Mouse (Mus musculus): ENCODE data around the gene Gm26620. TPM values are rescaled to one million over a fixed set of nuclear protein-coding genes. Genes with fewer than 3 reads are reported as not detected.
A peak's percentile ranks its signal among the peaks of the same experiment; 100 is the strongest.

The Gm26620 gene
- polyA plus RNA-seq, 1 experiment from 2014 or later: 0.28 TPM

DNA sequence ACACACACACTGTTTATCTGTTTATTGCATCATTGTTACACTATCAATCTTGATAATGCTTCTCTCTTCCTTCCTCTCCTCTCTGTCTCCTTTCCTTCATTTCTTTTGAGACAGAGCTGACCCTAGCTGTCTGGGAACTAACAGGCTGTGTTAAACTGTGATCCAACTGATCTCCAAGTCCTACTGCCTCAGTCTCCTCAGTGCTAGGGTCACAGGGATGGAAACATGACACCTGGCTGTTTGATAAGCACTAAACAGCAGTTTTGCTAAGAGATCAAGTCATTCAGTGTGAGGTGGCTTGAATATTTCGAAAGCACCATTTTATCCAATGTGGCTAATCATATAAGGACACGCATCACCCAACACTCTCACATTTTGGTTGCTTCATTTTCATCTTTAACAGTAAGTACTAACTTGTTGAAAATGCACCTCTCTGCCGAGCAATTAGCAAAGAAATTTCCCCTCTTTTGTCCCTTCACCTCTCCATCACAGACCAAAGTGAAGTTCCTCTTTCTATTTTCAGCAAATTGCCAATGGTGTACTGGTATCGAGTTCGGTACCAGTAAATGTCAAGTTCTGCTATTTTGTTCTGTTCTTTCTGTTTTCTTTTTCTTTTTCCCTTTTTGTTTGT, 11.9 kb downstream of the Gm26620 start:
- Histone ChIP-seq H3K27me3 (peaks cover 17% of the 10 kb centered on the region), H3K9ac (replicated peaks) (no peak overlapping the region), H3K27ac (no peak overlapping the region), H3K4me1 (replicated peaks) (no peaks in the 10 kb centered on the region), H3K9me3 (no peaks in the 10 kb centered on the region), H3K4me2 (no peak overlapping the region), H3K36me3 (no peaks in the 10 kb centered on the region), H3K4me3 (replicated peaks) (no peak overlapping the region)
- 82% methylated on average over 5 of the region's 5 CpGs for WGBS
- no peak for ATAC-seq (ENCODE audit: insufficient number of reproducible peaks, insufficient read depth, low FRiP score, low TSS enrichment, low read depth)

DNA sequence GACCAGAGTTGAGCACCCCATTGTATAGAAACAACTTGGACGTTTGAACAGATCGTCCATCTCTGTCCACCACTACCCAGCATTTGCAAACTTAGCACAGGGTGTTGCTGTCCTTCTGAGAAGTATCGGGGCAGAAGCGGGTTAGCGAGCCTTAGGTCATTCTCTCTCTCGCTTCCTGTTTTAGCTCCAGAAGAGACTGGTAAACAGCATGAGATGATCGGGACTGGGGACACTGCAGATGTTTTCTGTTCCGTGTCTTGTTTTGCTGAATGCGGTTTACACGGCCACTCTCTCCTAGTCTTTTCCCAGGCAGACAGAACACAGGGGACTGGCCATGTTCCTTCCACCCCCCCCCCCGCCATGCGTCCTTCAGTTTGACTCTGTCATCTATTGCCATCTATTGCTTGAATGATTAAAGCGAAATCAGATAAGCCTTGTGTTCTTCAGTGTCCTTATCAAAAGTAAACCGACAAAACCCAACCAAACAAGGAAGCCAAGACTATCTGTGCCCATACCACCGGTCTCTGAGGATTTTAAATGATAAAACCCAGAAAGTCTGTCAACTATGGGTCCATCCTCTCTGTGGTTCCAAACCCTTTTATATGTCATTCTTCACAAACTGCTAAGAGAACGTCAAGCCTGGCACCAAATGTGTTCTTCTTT, 13.7 kb downstream of the Gm26620 start:
- Histone ChIP-seq H3K9ac (replicated peaks) (no peak overlapping the region), H3K4me2 (no peak overlapping the region), H3K27me3 (peaks cover 23% of the 10 kb centered on the region), H3K4me3 (replicated peaks) (no peak overlapping the region), H3K9me3 (no peaks in the 10 kb centered on the region), H3K4me1 (replicated peaks) (no peaks in the 10 kb centered on the region), H3K27ac (no peak overlapping the region), H3K36me3 (no peaks in the 10 kb centered on the region)
- no peak for ATAC-seq (ENCODE audit: insufficient number of reproducible peaks, insufficient read depth, low FRiP score, low TSS enrichment, low read depth)
- 77% methylated on average over 16 of the region's 16 CpGs for WGBS

GRCm38 (mm10) chr1:170900799-170901467, 16.1 kb downstream of the Gm26620 start:
- Histone ChIP-seq H3K9me3 (no peaks in the 10 kb centered on the region), H3K4me3 (replicated peaks) (no peak overlapping the region), H3K4me2 (no peak overlapping the region), H3K27ac (no peak overlapping the region), H3K27me3 (peaks cover 37% of the 10 kb centered on the region), H3K36me3 (no peaks in the 10 kb centered on the region), H3K9ac (replicated peaks) (no peak overlapping the region), H3K4me1 (replicated peaks) (no peaks in the 10 kb centered on the region)
- 31% methylated on average over 10 of the region's 10 CpGs for WGBS
- ATAC-seq (ENCODE audit: insufficient number of reproducible peaks, insufficient read depth, low FRiP score, low TSS enrichment, low read depth): peak; percentile 59; the same call in 1 of the 2 replicates

DNA sequence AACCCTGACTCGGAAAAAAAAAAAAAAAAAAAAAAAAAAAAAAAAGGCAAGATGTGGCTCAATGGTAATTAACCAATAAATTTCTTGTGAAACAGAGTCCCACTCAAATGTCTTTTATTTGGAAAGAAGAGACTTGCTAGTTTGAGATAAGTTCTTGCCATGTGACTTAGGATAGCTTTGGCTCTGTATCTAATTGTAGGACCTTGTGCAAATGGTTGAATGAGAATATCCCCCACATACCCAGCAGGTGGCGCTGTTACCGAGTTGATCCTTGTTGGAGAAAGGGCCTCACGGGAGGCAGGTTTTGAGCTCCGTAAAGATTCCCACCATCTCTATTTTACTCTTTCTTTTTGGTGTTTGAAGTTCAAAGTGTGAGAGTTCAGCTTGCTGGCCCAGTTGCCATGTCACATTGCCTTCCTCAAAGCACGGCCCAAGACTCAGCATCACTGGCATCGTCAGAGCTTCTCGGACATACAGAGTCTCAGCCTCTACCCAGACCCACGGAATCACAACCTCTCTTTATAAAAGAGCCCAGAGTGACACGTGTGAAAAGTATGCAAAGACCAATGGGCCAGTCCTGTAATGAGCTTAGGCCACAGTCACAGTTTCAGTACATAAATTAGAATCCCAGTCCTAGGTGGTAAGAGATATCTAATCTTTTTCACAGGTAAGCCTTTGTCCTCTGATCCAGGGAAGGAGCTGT, 16.8 kb downstream of the Gm26620 start:
- ATAC-seq (ENCODE audit: insufficient number of reproducible peaks, insufficient read depth, low FRiP score, low TSS enrichment, low read depth): 0 out of 2 replicates have a peak, but pooled peaks have one; percentile 27
- no peak overlapping the region for H3K9ac ChIP-seq (replicated peaks)
- no peaks in the 10 kb centered on the region for H3K9me3 ChIP-seq
- WGBS: 32% methylated on average over 10 of the region's 10 CpGs
- H3K4me3 ChIP-seq (replicated peaks): 0 out of 2 replicates have a peak overlapping the region, but pooled peaks have one; percentile 15
- H3K4me2 ChIP-seq: no peak overlapping the region
- H3K27me3 ChIP-seq: peaks cover 44% of the 10 kb centered on the region
- no peaks in the 10 kb centered on the region for H3K4me1 ChIP-seq (replicated peaks)
- H3K36me3 ChIP-seq: no peaks in the 10 kb centered on the region
- H3K27ac ChIP-seq: no peak overlapping the region

DNA sequence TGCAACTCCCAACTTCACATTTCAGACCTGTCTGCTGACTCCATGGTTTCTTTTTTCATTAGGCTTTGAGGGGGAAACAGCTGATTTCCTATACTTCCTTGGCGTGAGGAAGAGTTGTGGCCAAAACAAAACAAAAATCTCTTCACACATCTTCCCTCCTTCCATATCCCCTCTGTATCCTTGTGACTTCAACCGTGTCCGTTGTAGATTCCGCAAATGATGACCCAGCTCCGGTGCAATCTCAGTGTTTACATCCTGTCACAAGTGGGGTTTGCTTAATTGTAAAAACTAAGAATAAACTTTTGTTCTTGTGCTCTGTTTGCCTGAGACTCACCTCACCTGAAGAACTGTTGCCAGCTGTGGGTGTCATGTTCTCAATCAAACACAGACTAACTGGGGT, 18.6 kb downstream of the Gm26620 start:
- Histone ChIP-seq H3K36me3 (no peaks in the 10 kb centered on the region), H3K27me3 (peaks cover 58% of the 10 kb centered on the region), H3K4me2 (no peak overlapping the region), H3K4me3 (replicated peaks) (no peak overlapping the region), H3K9me3 (no peaks in the 10 kb centered on the region), H3K4me1 (replicated peaks) (peaks cover 14% of the 10 kb centered on the region), H3K9ac (replicated peaks) (no peak overlapping the region), H3K27ac (no peak overlapping the region)
- no peak for ATAC-seq (ENCODE audit: insufficient number of reproducible peaks, insufficient read depth, low FRiP score, low TSS enrichment, low read depth)
- WGBS: 80% methylated on average over 5 of the region's 5 CpGs

DNA sequence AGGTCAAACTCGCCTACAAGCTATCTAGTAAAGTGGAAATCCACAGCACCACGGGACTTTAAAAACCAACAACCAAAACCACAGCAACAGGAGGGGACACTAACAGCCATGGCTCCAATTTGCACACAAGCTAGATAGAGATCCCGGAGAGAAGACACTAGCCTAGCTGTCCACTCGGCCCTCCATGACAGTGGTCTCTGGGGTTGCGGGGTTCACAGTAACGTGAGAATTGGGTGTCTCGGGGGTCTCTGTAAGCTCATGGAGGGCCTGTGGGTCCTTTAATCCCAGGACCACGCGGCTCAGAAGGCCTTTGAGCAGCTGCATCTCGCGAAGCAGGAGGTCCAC, 22.2 kb downstream of the Gm26620 start:
- peaks cover 15% of the 10 kb centered on the region for H3K4me1 ChIP-seq (replicated peaks)
- H3K36me3 ChIP-seq: no peaks in the 10 kb centered on the region
- peaks cover 64% of the 10 kb centered on the region for H3K27me3 ChIP-seq
- H3K9me3 ChIP-seq: no peaks in the 10 kb centered on the region
- no peak for ATAC-seq (ENCODE audit: insufficient number of reproducible peaks, insufficient read depth, low FRiP score, low TSS enrichment, low read depth)
- H3K27ac ChIP-seq: no peak overlapping the region
- 18% methylated on average over 11 of the region's 11 CpGs for WGBS
- peak overlapping the region; percentile 58 for H3K9ac ChIP-seq (replicated peaks)
- peak overlapping the region; percentile 57 for H3K4me3 ChIP-seq (replicated peaks)
- H3K4me2 ChIP-seq: peak overlapping the region; percentile 98

DNA sequence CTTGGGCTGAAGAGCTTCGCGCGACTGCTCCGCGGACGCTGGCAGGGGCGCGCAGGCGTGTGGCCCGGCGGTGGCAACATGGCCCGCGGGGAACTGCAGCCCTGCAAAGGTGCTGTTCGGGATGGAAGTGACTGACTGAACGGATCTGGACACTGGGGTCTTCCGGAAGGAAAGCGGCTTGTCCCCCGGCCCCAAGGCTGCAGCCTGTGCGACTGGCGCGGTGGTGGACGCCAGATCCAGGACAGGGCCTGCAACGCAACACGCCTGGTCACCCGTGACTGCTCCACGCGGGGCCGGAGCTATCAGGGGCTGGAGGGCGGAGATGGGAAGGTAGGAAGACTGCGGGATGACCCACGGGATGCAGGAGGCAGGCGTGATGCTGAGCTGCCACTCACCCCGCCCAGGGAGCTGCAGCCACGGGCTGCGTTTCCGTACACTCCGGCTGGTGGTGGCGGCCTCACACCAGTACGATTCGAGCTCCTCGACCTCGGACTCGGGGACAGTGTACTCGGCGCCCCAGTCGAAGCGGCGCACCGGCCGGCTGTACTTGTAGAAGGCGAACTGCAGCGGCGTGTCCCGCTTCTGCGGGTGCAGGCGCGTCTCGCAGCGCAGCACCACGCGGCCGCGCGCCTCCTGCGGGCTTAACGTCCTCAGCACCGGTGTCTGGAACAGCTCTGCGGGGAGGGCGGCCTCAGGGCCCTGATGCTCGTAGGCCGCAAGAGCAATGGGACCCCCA, 22.8 kb downstream of the Gm26620 start:
- H3K27me3 ChIP-seq: peaks cover 60% of the 10 kb centered on the region
- ATAC-seq (ENCODE audit: insufficient number of reproducible peaks, insufficient read depth, low FRiP score, low TSS enrichment, low read depth): peak; percentile 37; the same call in 1 of the 2 replicates

GRCm38 (mm10) chr1:170908341-170908740, 23.5 kb downstream of the Gm26620 start:
- H3K27ac ChIP-seq: no peak overlapping the region
- peak overlapping the region; percentile 57 for H3K4me3 ChIP-seq (replicated peaks)
- H3K4me1 ChIP-seq (replicated peaks): peaks cover 15% of the 10 kb centered on the region
- H3K9me3 ChIP-seq: no peaks in the 10 kb centered on the region
- WGBS: 4% methylated on average over 21 of the region's 21 CpGs
- peaks cover 62% of the 10 kb centered on the region for H3K27me3 ChIP-seq
- H3K36me3 ChIP-seq: no peaks in the 10 kb centered on the region
- peak overlapping the region; percentile 98 for H3K4me2 ChIP-seq
- peak; percentile 23; the same call in 1 of the 2 replicates for ATAC-seq (ENCODE audit: insufficient number of reproducible peaks, insufficient read depth, low FRiP score, low TSS enrichment, low read depth)
- no peak overlapping the region for H3K9ac ChIP-seq (replicated peaks)

More for the DNA sequence above, 22.8 kb downstream of the Gm26620 start:
- Histone ChIP-seq H3K4me2 (peak overlapping the region; percentile 98), H3K27ac (no peak overlapping the region), H3K36me3 (no peaks in the 10 kb centered on the region), H3K9me3 (no peaks in the 10 kb centered on the region), H3K4me3 (replicated peaks) (peak overlapping the region; percentile 57), H3K4me1 (replicated peaks) (peaks cover 15% of the 10 kb centered on the region), H3K9ac (replicated peaks) (peak overlapping the region; percentile 58)
- WGBS: under 1% methylated on average over 71 of the region's 71 CpGs

DNA sequence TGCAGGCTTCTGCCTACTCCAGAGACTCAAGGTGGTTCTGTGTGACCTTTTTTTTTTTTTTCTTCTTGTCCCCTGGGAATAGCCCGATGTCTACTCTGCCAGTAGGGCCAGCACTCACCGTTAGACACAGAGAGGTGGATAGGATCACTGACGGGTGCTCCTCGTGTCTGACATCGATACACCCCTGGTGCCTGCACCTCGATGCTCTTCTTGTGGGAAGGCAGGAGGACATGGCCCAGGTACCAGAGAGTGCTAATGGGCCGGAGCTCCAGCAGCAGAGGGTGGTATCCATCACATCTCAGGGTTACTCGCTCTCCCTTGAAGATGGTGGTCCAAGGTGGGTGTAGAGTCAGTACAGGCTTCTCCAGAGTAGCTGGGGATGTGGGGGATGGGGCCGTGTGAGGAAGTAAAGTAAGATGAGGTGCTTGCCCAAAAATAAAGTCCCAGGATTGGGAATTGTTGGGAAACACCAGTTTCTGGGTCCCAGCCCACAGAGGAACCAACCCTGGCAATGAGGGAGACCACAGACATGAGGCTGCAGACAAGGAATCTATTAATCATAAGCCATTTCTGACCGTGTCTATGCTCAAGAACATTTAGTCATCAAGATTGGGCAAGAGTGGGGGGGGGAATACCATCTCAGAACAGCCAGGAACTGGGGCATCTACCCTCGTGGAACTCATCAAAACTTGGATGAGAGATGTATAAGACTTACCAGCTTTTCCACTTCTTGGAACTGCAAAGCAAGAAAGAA, 27.2 kb downstream of the Gm26620 start:
- H3K27me3 ChIP-seq: peaks cover 36% of the 10 kb centered on the region
- H3K4me3 ChIP-seq (replicated peaks): no peak overlapping the region
- no peak for ATAC-seq (ENCODE audit: insufficient number of reproducible peaks, insufficient read depth, low FRiP score, low TSS enrichment, low read depth)
- H3K4me1 ChIP-seq (replicated peaks): peaks cover 15% of the 10 kb centered on the region
- 81% methylated on average over 11 of the region's 11 CpGs for WGBS
- H3K9me3 ChIP-seq: no peaks in the 10 kb centered on the region
- H3K27ac ChIP-seq: no peak overlapping the region
- H3K4me2 ChIP-seq: no peak overlapping the region
- no peak overlapping the region for H3K9ac ChIP-seq (replicated peaks)
- H3K36me3 ChIP-seq: no peaks in the 10 kb centered on the region

DNA sequence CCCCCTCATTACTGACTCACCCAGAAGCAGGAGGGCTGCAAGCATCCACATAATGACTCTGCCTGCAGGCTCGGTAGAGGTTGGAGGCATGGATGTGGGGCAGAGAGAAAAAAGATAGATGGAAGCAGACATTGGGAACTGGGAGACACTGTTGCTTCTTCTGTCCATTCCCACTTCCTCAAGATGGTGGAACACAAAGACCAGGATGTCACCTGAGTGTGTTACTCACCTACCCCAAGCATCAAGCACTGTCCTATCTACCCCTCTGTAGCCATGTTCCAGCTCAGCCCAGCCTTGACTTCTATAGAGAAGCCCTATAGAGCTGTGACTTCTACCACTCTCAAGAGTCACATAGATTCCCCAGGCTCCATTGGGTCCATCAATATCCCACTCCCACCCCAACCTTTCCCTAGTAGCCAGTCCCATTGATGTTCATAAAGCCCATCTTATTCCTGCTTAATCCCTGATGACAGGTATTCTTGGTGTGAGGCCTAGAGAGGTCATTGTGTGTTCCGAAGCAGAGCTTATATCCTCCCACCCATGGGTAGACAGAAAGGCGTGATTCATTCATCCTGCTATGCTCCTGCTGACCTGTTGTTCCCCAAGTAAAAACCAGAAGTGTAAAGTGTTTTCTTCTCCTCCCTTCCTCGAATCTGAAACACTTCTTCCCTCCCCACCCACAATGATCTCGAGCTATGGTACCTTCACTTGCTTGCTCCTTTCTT, 28.2 kb downstream of the Gm26620 start, which contains the start of gene Fcrlb:
Gene Fcrlb, minus strand, starts transcription at position 51 of the 725 bp plus-strand sequence.
- Histone ChIP-seq H3K36me3 (no peaks in the 10 kb centered on the region), H3K4me3 (replicated peaks) (no peak within 1 kb of the TSS), H3K27ac (no peak within 1 kb of the TSS), H3K4me2 (no peak within 1 kb of the TSS), H3K27me3 (peaks cover 27% of the 10 kb centered on the region), H3K9ac (replicated peaks) (no peak within 1 kb of the TSS), H3K4me1 (replicated peaks) (peaks cover 6% of the 10 kb centered on the region), H3K9me3 (no peaks in the 10 kb centered on the region)
- 73% methylated on average over 5 of the region's 5 CpGs for WGBS
- ATAC-seq (ENCODE audit: insufficient number of reproducible peaks, insufficient read depth, low FRiP score, low TSS enrichment, low read depth): no peak

Measured in limb, embryonic 12.5 days (tissue).